In the genomic region with DNA sequence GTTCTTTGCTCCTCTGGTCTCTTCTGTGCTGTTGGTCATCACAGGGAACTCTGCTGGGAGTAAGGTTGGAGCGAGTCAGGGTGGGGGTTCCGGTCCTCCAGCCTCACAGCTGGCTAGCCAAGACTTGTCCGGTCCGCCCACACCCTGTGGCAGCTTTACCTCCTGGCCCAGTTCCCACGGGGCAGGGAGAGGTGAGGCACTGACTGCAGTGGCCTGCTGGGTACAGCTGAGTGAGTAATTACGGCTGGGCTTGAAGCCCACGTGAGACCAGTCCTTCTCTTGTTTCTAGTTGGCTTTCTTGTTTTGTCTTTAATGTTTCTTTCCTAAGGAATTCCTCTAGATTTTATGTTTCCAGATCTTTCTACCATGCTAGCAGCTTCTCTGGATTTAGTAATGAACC, we compare ENCODE assay signal across 10 mouse cellular contexts. TPM values are rescaled to one million over a fixed set of nuclear protein-coding genes. Genes with fewer than 3 reads are reported as not detected.
A peak's percentile ranks its signal among the peaks of the same experiment; 100 is the strongest.
DNase-seq lines count a peak whose midpoint lies in the region; ATAC-seq and TF ChIP-seq lines count a peak whose summit lies in the region.
"Had no signal": no experiment of that assay in that cellular context is flagged by ENCODE, and none has a peak within 500 bp of the region (broad histone marks: within the 10 kb centered on the region; RNA-seq: fewer than 3 reads in every experiment).

No protein-coding gene starts in this region.

- H3K4me1 ChIP-seq in heart, embryonic 10.5 days = peaks cover 30% of the 10 kb centered on the region
- H3K4me1 ChIP-seq in kidney, postnatal 0 days (replicated peaks; ENCODE audit: insufficient read depth, low read length) = peaks cover 31% of the 10 kb centered on the region
- peaks cover 9% of the 10 kb centered on the region; the same call in 1 of the 2 replicates for H3K4me1 ChIP-seq in neural tube, embryonic 14.5 days (ENCODE audit: control insufficient read depth, insufficient read depth, low read length)

- TF ChIP-seq CTCF in kidney, postnatal 0 days (IDR thresholded peaks at IDR 0.05; ENCODE audit: low read depth) = no peak

- no peak overlapping the region for H3K4me3 ChIP-seq in heart, embryonic 10.5 days
- no peak overlapping the region for H3K4me3 ChIP-seq in kidney, postnatal 0 days (replicated peaks; ENCODE audit: low read depth, low read length)
- no peak overlapping the region for H3K4me3 ChIP-seq in neural tube, embryonic 14.5 days (ENCODE audit: low read depth, low read length)

- peak; percentile 81 for ATAC-seq in kidney, postnatal 0 days (replicated peaks; ENCODE audit: low FRiP score, low read depth)
- ATAC-seq in neural tube, embryonic 14.5 days (ENCODE audit: low read depth) = peak; percentile 61; the same call in 1 of the 2 replicates

- no peaks in the 10 kb centered on the region for H3K9me3 ChIP-seq in heart, embryonic 10.5 days
- H3K9me3 ChIP-seq in kidney, postnatal 0 days (replicated peaks; ENCODE audit: low read length) = no peaks in the 10 kb centered on the region
- H3K9me3 ChIP-seq in neural tube, embryonic 14.5 days (ENCODE audit: control insufficient read depth, low read length) = no peaks in the 10 kb centered on the region
- H3K9me3 ChIP-seq: G1E had no signal

- peak; percentile 97 for DNase-seq in heart, adult 11 months
- no peak for DNase-seq in heart, embryonic 10.5 days (ENCODE audit: low spot score)
- peak; percentile 38 to 55 for DNase-seq in cerebellum, postnatal 10 days
- DNase-seq in heart, adult 9 months (ENCODE audit: low spot score in 2 of 2) = peak; percentile 47 to 53
- DNase-seq in kidney, postnatal 0 days (ENCODE audit: low spot score) = peak; percentile 67
- no peak for DNase-seq in layer of hippocampus, adult 8-10 months (ENCODE audit: low spot score in 2 of 2)
- no peak for DNase-seq in layer of hippocampus, postnatal 36 days

- WGBS in heart, embryonic 10.5 days = 66% methylated on average over 7 of the region's 7 CpGs
- 6% methylated on average over 7 of the region's 7 CpGs for WGBS in kidney, postnatal 0 days
- WGBS in neural tube, embryonic 14.5 days = 29% methylated on average over 7 of the region's 7 CpGs

- no peaks in the 10 kb centered on the region for H3K27me3 ChIP-seq in heart, embryonic 10.5 days (ENCODE audit: insufficient read depth, poor library complexity, severe bottlenecking)
- no peaks in the 10 kb centered on the region for H3K27me3 ChIP-seq in kidney, postnatal 0 days (ENCODE audit: insufficient read depth, low read length)
- H3K27me3 ChIP-seq in neural tube, embryonic 14.5 days (ENCODE audit: control insufficient read depth, insufficient read depth, low read length) = no peaks in the 10 kb centered on the region

- H3K9ac ChIP-seq in kidney, postnatal 0 days (ENCODE audit: low read depth, low read length) = no peak overlapping the region
- no peak overlapping the region for H3K9ac ChIP-seq in neural tube, embryonic 14.5 days (replicated peaks; ENCODE audit: low read depth, low read length)

- no peak overlapping the region for H3K4me2 ChIP-seq in kidney, postnatal 0 days (ENCODE audit: low read length)
- no peak overlapping the region for H3K4me2 ChIP-seq in neural tube, embryonic 14.5 days (ENCODE audit: low read depth, low read length)

- no peak overlapping the region for H3K27ac ChIP-seq in heart, embryonic 10.5 days
- peak overlapping the region; percentile 58 for H3K27ac ChIP-seq in kidney, postnatal 0 days
- H3K27ac ChIP-seq in neural tube, embryonic 14.5 days (ENCODE audit: low read depth, low read length) = no peak overlapping the region

- H3K36me3 ChIP-seq in heart, embryonic 10.5 days = peaks cover 4% of the 10 kb centered on the region; the same call in 1 of the 2 replicates
- H3K36me3 ChIP-seq in kidney, postnatal 0 days (ENCODE audit: insufficient read depth, low read length) = no peaks in the 10 kb centered on the region
- no peaks in the 10 kb centered on the region for H3K36me3 ChIP-seq in neural tube, embryonic 14.5 days (ENCODE audit: control insufficient read depth, insufficient read depth, low read length)

RNA-seq across cellular contexts. Expression of a gene that starts 22.8 kb away (rescaled TPM):
- polyA plus RNA-seq in heart, embryonic 10.5 days (2016; fragmentation: Nextera tagmentation; extraction: Ambion mirVana) = 12.6 and 14.9 TPM in 2 replicates
- polyA plus RNA-seq in kidney, postnatal 0 days (2015; fragmentation: Nextera tagmentation; extraction: Ambion mirVana) = 11.5 and 12.1 TPM in 2 replicates
- 20.2 and 22.0 TPM in 2 replicates for polyA plus RNA-seq in neural tube, embryonic 14.5 days (2014; fragmentation: Nextera tagmentation; extraction: Ambion mirVana)
- 100 to 1,000 TPM; 419 to 496 (median 460) TPM for total RNA-seq in layer of hippocampus, adult 8-10 months (2022)
- total RNA-seq in layer of hippocampus, postnatal 36 days (2021) = 100 to 1,000 TPM; 448 to 494 TPM

RNA-seq across cellular contexts. Expression of a gene that starts 30.2 kb away (rescaled TPM):
- not detected in 2 replicates for polyA plus RNA-seq in heart, embryonic 10.5 days (2016; fragmentation: Nextera tagmentation; extraction: Ambion mirVana)
- not detected in 2 replicates for polyA plus RNA-seq in kidney, postnatal 0 days (2015; fragmentation: Nextera tagmentation; extraction: Ambion mirVana)
- not detected in 2 replicates for polyA plus RNA-seq in neural tube, embryonic 14.5 days (2014; fragmentation: Nextera tagmentation; extraction: Ambion mirVana)
- 1 to 10 TPM in 1 of 4 experiments, under 1 TPM in 2, not detected in 1; 0.54 to 1.1 (median 0.87) TPM for total RNA-seq in layer of hippocampus, adult 8-10 months (2022)
- total RNA-seq in layer of hippocampus, postnatal 36 days (2021) = 1 to 10 TPM; 1.2 to 1.7 TPM
- total RNA-seq: G1E had no signal
- polyA plus RNA-seq: G1E; intestine, embryonic 14.5 days had no signal

RNA-seq across cellular contexts. Expression of a gene that starts 33.6 kb away (rescaled TPM):
- polyA plus RNA-seq in heart, embryonic 10.5 days (2016; fragmentation: Nextera tagmentation; extraction: Ambion mirVana) = not detected in 2 replicates
- 0.25 and 0.29 TPM in 2 replicates for polyA plus RNA-seq in kidney, postnatal 0 days (2015; fragmentation: Nextera tagmentation; extraction: Ambion mirVana)
- polyA plus RNA-seq in neural tube, embryonic 14.5 days (2014; fragmentation: Nextera tagmentation; extraction: Ambion mirVana) = 0.22 TPM in 1 of 2 replicates, not detected in the other
- total RNA-seq in layer of hippocampus, adult 8-10 months (2022) = 1 to 10 TPM in 1 of 4 experiments, not detected in 3; 1.0 TPM
- not detected for total RNA-seq in layer of hippocampus, postnatal 36 days (2021)
- total RNA-seq: G1E had no signal
- polyA plus RNA-seq: G1E had no signal

RNA-seq across cellular contexts. Expression of a gene that starts 45.6 kb away (rescaled TPM):
- 9.4 TPM in 2 replicates for polyA plus RNA-seq in heart, embryonic 10.5 days (2016; fragmentation: Nextera tagmentation; extraction: Ambion mirVana)
- polyA plus RNA-seq in kidney, postnatal 0 days (2015; fragmentation: Nextera tagmentation; extraction: Ambion mirVana) = 6.7 and 7.2 TPM in 2 replicates
- polyA plus RNA-seq in neural tube, embryonic 14.5 days (2014; fragmentation: Nextera tagmentation; extraction: Ambion mirVana) = 13.7 and 16.6 TPM in 2 replicates
- 10 to 100 TPM; 18.2 to 23.4 (median 20.2) TPM for total RNA-seq in layer of hippocampus, adult 8-10 months (2022)
- 10 to 100 TPM; 17.5 to 17.7 TPM for total RNA-seq in layer of hippocampus, postnatal 36 days (2021)
- polyA plus RNA-seq: G1E had no signal

RNA-seq across cellular contexts. Expression of a gene that starts 52.7 kb away (rescaled TPM):
- polyA plus RNA-seq in heart, embryonic 10.5 days (2016; fragmentation: Nextera tagmentation; extraction: Ambion mirVana) = not detected in 2 replicates
- not detected in 2 replicates for polyA plus RNA-seq in kidney, postnatal 0 days (2015; fragmentation: Nextera tagmentation; extraction: Ambion mirVana)
- polyA plus RNA-seq in neural tube, embryonic 14.5 days (2014; fragmentation: Nextera tagmentation; extraction: Ambion mirVana) = not detected in 2 replicates
- total RNA-seq in layer of hippocampus, adult 8-10 months (2022) = not detected
- not detected for total RNA-seq in layer of hippocampus, postnatal 36 days (2021)
- total RNA-seq: G1E had no signal
- polyA plus RNA-seq: G1E; intestine, embryonic 14.5 days had no signal

Comparison
In these comparisons a context has a peak if more than half of its experiments do, and no peak if none do; other contexts are left out.
1. DNase-seq: peak in heart, adult 11 months (single experiment), cerebellum, postnatal 10 days (2 of 2), heart, adult 9 months (2 of 2) and kidney, postnatal 0 days (single experiment); none in heart, embryonic 10.5 days (single experiment), layer of hippocampus, adult 8-10 months (0 of 2) and layer of hippocampus, postnatal 36 days (0 of 2).